Comparison of ENCODE assay signal across 11 mouse cellular contexts in the genomic region with DNA sequence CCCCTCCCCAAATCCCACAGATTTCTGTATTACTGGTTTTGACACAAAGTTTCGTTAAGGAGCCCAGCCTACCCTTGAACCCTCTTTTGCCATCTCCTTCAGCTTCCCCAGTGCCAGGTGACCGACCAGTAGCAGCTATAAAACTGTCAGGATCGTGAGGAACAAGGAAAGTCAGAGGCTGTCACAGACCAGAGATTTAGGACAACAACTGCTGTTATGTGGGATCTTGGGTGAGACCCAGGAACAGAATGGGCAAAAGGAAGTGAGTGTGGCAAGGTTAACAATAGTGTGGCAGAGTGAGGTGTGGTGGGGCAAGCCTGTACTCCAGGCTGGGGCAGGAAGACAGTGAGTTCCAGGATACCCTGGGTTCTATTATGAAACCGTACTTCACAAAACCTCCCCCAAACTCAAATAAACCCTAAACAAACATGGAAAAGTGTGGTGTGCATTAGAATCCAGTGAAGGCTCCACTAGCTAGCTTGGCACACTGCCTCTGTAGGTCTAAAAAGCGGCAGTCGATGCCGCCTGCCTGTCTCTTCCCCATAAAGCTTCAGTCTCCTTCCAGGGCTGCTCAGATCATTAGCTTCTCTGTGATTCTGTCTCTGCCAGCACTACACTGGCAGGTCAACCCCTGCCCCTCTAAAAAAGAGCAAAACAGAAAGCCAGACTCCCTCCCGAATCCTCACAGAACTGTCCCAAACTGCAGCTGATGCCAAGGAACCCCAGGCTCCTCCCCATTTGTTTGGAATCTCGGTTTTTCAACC. TPM values are rescaled to one million over a fixed set of nuclear protein-coding genes. Genes with fewer than 3 reads are reported as not detected.
A peak's percentile ranks its signal among the peaks of the same experiment; 100 is the strongest.
DNase-seq lines count a peak whose midpoint lies in the region; ATAC-seq and TF ChIP-seq lines count a peak whose summit lies in the region.
"Had no signal": no experiment of that assay in that cellular context is flagged by ENCODE, and none has a peak within 500 bp of the region (broad histone marks: within the 10 kb centered on the region; RNA-seq: fewer than 3 reads in every experiment).

No protein-coding gene starts in this region.

- H3K9ac ChIP-seq in heart, embryonic 16.5 days (ENCODE audit: low read length): no peak overlapping the region
- H3K9ac ChIP-seq in lung, embryonic 15.5 days: no peak overlapping the region
- 0 out of 2 replicates have a peak overlapping the region, but pooled peaks have one; percentile 9 for H3K9ac ChIP-seq in embryonic facial prominence, embryonic 14.5 days (ENCODE audit: low read depth, low read length)

- H3K36me3 ChIP-seq in heart, embryonic 16.5 days (ENCODE audit: control insufficient read depth, insufficient read depth): no peaks in the 10 kb centered on the region
- no peaks in the 10 kb centered on the region for H3K36me3 ChIP-seq in lung, embryonic 15.5 days
- no peaks in the 10 kb centered on the region for H3K36me3 ChIP-seq in embryonic facial prominence, embryonic 14.5 days (ENCODE audit: control insufficient read depth, insufficient read depth, low read length)
- no peaks in the 10 kb centered on the region for H3K36me3 ChIP-seq in small intestine, adult 2 months (ENCODE audit: control insufficient read depth, insufficient read depth, low read length)

- H3K9me3 ChIP-seq in heart, embryonic 16.5 days (replicated peaks; ENCODE audit: control insufficient read depth, low read length): no peaks in the 10 kb centered on the region
- H3K9me3 ChIP-seq in lung, embryonic 15.5 days: no peaks in the 10 kb centered on the region
- no peaks in the 10 kb centered on the region for H3K9me3 ChIP-seq in embryonic facial prominence, embryonic 14.5 days (ENCODE audit: control insufficient read depth, low read length)

- H3K27me3 ChIP-seq in heart, embryonic 16.5 days (ENCODE audit: control insufficient read depth, insufficient read depth, low read length): no peaks in the 10 kb centered on the region
- no peaks in the 10 kb centered on the region for H3K27me3 ChIP-seq in lung, embryonic 15.5 days
- no peaks in the 10 kb centered on the region for H3K27me3 ChIP-seq in embryonic facial prominence, embryonic 14.5 days (replicated peaks; ENCODE audit: control insufficient read depth, insufficient read depth, low read length)
- no peaks in the 10 kb centered on the region for H3K27me3 ChIP-seq in small intestine, adult 2 months (ENCODE audit: control insufficient read depth, insufficient read depth, low read length)

- WGBS in heart, embryonic 16.5 days: 68% methylated on average over 9 of the region's 9 CpGs
- WGBS in lung, embryonic 15.5 days: 49% methylated on average over 9 of the region's 9 CpGs
- WGBS in embryonic facial prominence, embryonic 14.5 days: 60% methylated on average over 9 of the region's 9 CpGs
- WGBS in small intestine, adult 2 months: 47% methylated on average over 9 of the region's 9 CpGs

- H3K4me1 ChIP-seq in heart, embryonic 16.5 days (ENCODE audit: control insufficient read depth, insufficient read depth, low read length): peaks cover 37% of the 10 kb centered on the region
- H3K4me1 ChIP-seq in lung, embryonic 15.5 days: peaks cover 82% of the 10 kb centered on the region
- peaks cover 45% of the 10 kb centered on the region for H3K4me1 ChIP-seq in embryonic facial prominence, embryonic 14.5 days (ENCODE audit: control insufficient read depth, insufficient read depth, low read length)
- peaks cover 23% of the 10 kb centered on the region; the same call in 1 of the 2 replicates for H3K4me1 ChIP-seq in small intestine, adult 2 months (ENCODE audit: control insufficient read depth, insufficient read depth, insufficient read length, low read length)

- TF ChIP-seq CTCF in small intestine, adult 2 months (IDR thresholded peaks at IDR 0.05; ENCODE audit: extremely low read depth, insufficient read length, insufficient replicate concordance, low read depth, low read length): no peak

- no peak for DNase-seq in heart, adult 18-20 months
- no peak for DNase-seq in lung, adult 18-20 months
- no peak for DNase-seq in embryonic facial prominence, embryonic 14.5 days (ENCODE audit: low spot score)
- DNase-seq in retina, embryonic 14.5 days (ENCODE audit: low spot score): no peak
- no peak for DNase-seq in thymus, postnatal 4 days
- DNase-seq: cerebellum, adult 11 months; thymus, adult 18-20 months had no signal

- H3K27ac ChIP-seq in heart, embryonic 16.5 days (ENCODE audit: low read length): peak overlapping the region; percentile 59
- peak overlapping the region; percentile 83 for H3K27ac ChIP-seq in lung, embryonic 15.5 days
- peak overlapping the region; percentile 70 for H3K27ac ChIP-seq in embryonic facial prominence, embryonic 14.5 days (replicated peaks; ENCODE audit: low read depth, low read length)
- 0 out of 2 replicates have a peak overlapping the region, but pooled peaks have one; percentile 8 for H3K27ac ChIP-seq in small intestine, adult 2 months (ENCODE audit: insufficient read depth, low read depth, low read length)
- H3K27ac ChIP-seq: left cerebral cortex, adult 2 months had no signal

- ATAC-seq in heart, embryonic 16.5 days (replicated peaks; ENCODE audit: extremely low read depth, insufficient read depth, low FRiP score): no peak
- ATAC-seq in lung, embryonic 15.5 days (ENCODE audit: borderline replicate concordance, extremely low read depth, low FRiP score, low TSS enrichment): no peak
- ATAC-seq in embryonic facial prominence, embryonic 14.5 days (ENCODE audit: low read depth): no peak

- H3K4me3 ChIP-seq in heart, embryonic 16.5 days (ENCODE audit: low read length): no peak overlapping the region
- H3K4me3 ChIP-seq in lung, embryonic 15.5 days: no peak overlapping the region
- H3K4me3 ChIP-seq in embryonic facial prominence, embryonic 14.5 days (ENCODE audit: low read depth, low read length): no peak overlapping the region
- H3K4me3 ChIP-seq in small intestine, adult 2 months (ENCODE audit: low read depth, low read length): no peak overlapping the region
- H3K4me3 ChIP-seq: left cerebral cortex, adult 2 months had no signal

- no peak overlapping the region for H3K4me2 ChIP-seq in heart, embryonic 16.5 days (ENCODE audit: low read depth, low read length)
- H3K4me2 ChIP-seq in lung, embryonic 15.5 days: no peak overlapping the region
- no peak overlapping the region for H3K4me2 ChIP-seq in embryonic facial prominence, embryonic 14.5 days (ENCODE audit: low read depth, low read length)

- no peak for TF ChIP-seq POLR2A in small intestine, adult 2 months (IDR thresholded peaks at IDR 0.05; ENCODE audit: low read depth, low read length)

RNA-seq across cellular contexts. Expression of a gene that starts 17.6 kb away (rescaled TPM):
- polyA plus RNA-seq in heart, embryonic 16.5 days (2015; fragmentation: Nextera tagmentation; extraction: Ambion mirVana): 94.4 and 115 TPM in 2 replicates
- total RNA-seq in heart, adult 18-20 months (2021): 10 to 100 TPM; 49.9 to 50.4 TPM
- polyA plus RNA-seq in lung, embryonic 15.5 days (2015; fragmentation: Nextera tagmentation; extraction: Ambion mirVana): 226 and 250 TPM in 2 replicates
- polyA plus RNA-seq in embryonic facial prominence, embryonic 14.5 days (2014; fragmentation: Nextera tagmentation; extraction: Ambion mirVana): 241 and 245 TPM in 2 replicates
- 46.5 and 53.3 TPM in 2 replicates for polyA plus RNA-seq in small intestine, adult 2 months (2012; rRNA removed)

Comparison
In these comparisons a context has a peak if more than half of its experiments do, and no peak if none do; other contexts are left out.
1. H3K27ac ChIP-seq: peak in every context shown above with its lines; median percentile 83 in lung, embryonic 15.5 days; 70 in embryonic facial prominence, embryonic 14.5 days; 59 in heart, embryonic 16.5 days; 8 in small intestine, adult 2 months.